Mouse (Mus musculus): ENCODE data around the gene Gipr. TPM values are rescaled to one million over a fixed set of nuclear protein-coding genes. Genes with fewer than 3 reads are reported as not detected.
A peak's percentile ranks its signal among the peaks of the same experiment; 100 is the strongest.

Gene Gipr
- polyA plus RNA-seq, 1 experiment from 2014 or later: 1.1 TPM

- ATAC-seq (ENCODE audit: low FRiP score): no peak
- Histone ChIP-seq H3K4me3 (replicated peaks) (no peak overlapping the region), H3K27me3 (no peaks in the 10 kb centered on the region), H3K4me1 (no peaks in the 10 kb centered on the region), H3K27ac (no peak overlapping the region), H3K36me3 (replicated peaks) (peaks cover 38% of the 10 kb centered on the region), H3K4me2 (no peak overlapping the region), H3K9ac (no peak overlapping the region), H3K9me3 (no peaks in the 10 kb centered on the region)
- 60% methylated on average over 15 of the region's 15 CpGs for WGBS
These were observed 36.3 kb upstream of the Gipr start for GRCm38 (mm10) chr7:19202065-19202850.

- Histone ChIP-seq H3K36me3 (replicated peaks) (peaks cover 44% of the 10 kb centered on the region), H3K9me3 (no peaks in the 10 kb centered on the region), H3K4me3 (replicated peaks) (no peak overlapping the region), H3K9ac (no peak overlapping the region), H3K4me1 (no peaks in the 10 kb centered on the region), H3K4me2 (no peak overlapping the region), H3K27me3 (no peaks in the 10 kb centered on the region), H3K27ac (no peak overlapping the region)
- ATAC-seq (ENCODE audit: low FRiP score): no peak; the same call in 1 of the 2 replicates
- 68% methylated on average over 15 of the region's 15 CpGs for WGBS
These were observed 35.7 kb upstream of the Gipr start for GRCm38 (mm10) chr7:19201660-19202059.

- Histone ChIP-seq H3K9ac (no peak overlapping the region), H3K27me3 (no peaks in the 10 kb centered on the region), H3K36me3 (replicated peaks) (peaks cover 51% of the 10 kb centered on the region), H3K9me3 (peaks cover 6% of the 10 kb centered on the region; the same call in 1 of the 2 replicates), H3K4me2 (no peak overlapping the region), H3K4me1 (no peaks in the 10 kb centered on the region), H3K4me3 (replicated peaks) (no peak overlapping the region), H3K27ac (no peak overlapping the region)
- ATAC-seq (ENCODE audit: low FRiP score): no peak
- whole genome bisulfite sequencing: 31% methylated on average over 2 of the region's 2 CpGs
These were observed 32.1 kb upstream of the Gipr start for GRCm38 (mm10) chr7:19197985-19198384.

GRCm38 (mm10) chr7:19196676-19197075, 30.7 kb upstream of the Gipr start:
- WGBS: 71% methylated on average over 6 of the region's 6 CpGs
- H3K36me3 ChIP-seq (replicated peaks): peaks cover 60% of the 10 kb centered on the region
- H3K27me3 ChIP-seq: no peaks in the 10 kb centered on the region
- no peak overlapping the region for H3K4me2 ChIP-seq
- peaks cover 6% of the 10 kb centered on the region; the same call in 1 of the 2 replicates for H3K9me3 ChIP-seq
- H3K4me3 ChIP-seq (replicated peaks): no peak overlapping the region
- ATAC-seq (ENCODE audit: low FRiP score): no peak
- no peaks in the 10 kb centered on the region for H3K4me1 ChIP-seq
- H3K27ac ChIP-seq: no peak overlapping the region
- no peak overlapping the region for H3K9ac ChIP-seq

- 97% methylated on average over 4 of the region's 4 CpGs for WGBS
These were observed 28.7 kb upstream of the Gipr start for GRCm38 (mm10) chr7:19194676-19195075.

GRCm38 (mm10) chr7:19184758-19185157, 18.8 kb upstream of the Gipr start:
- 55% methylated on average over 6 of the region's 6 CpGs for WGBS

More at GRCm38 (mm10) chr7:19194676-19195075, 28.7 kb upstream of the Gipr start:
- no peak overlapping the region for H3K4me2 ChIP-seq
- peaks cover 6% of the 10 kb centered on the region; the same call in 1 of the 2 replicates for H3K9me3 ChIP-seq
- H3K4me3 ChIP-seq (replicated peaks): no peak overlapping the region
- ATAC-seq (ENCODE audit: low FRiP score): no peak
- H3K27me3 ChIP-seq: no peaks in the 10 kb centered on the region
- H3K36me3 ChIP-seq (replicated peaks): peaks cover 68% of the 10 kb centered on the region
- H3K9ac ChIP-seq: no peak overlapping the region
- H3K4me1 ChIP-seq: no peaks in the 10 kb centered on the region
- no peak overlapping the region for H3K27ac ChIP-seq

GRCm38 (mm10) chr7:19184250-19184649, 18.3 kb upstream of the Gipr start:
- H3K27ac ChIP-seq: peak overlapping the region; percentile 85
- ATAC-seq (ENCODE audit: low FRiP score): peak; percentile 3; the same call in 1 of the 2 replicates
- H3K4me1 ChIP-seq: peaks cover 42% of the 10 kb centered on the region
- H3K4me3 ChIP-seq (replicated peaks): no peak overlapping the region
- H3K27me3 ChIP-seq: peaks cover 20% of the 10 kb centered on the region
- 77% methylated on average over 2 of the region's 2 CpGs for WGBS
- H3K9ac ChIP-seq: no peak overlapping the region
- peak overlapping the region; percentile 30; the same call in 1 of the 2 replicates for H3K4me2 ChIP-seq
- H3K9me3 ChIP-seq: no peaks in the 10 kb centered on the region
- peaks cover 22% of the 10 kb centered on the region for H3K36me3 ChIP-seq (replicated peaks)

More at GRCm38 (mm10) chr7:19184758-19185157, 18.8 kb upstream of the Gipr start:
- Histone ChIP-seq H3K4me2 (peak overlapping the region; percentile 30), H3K4me1 (peaks cover 37% of the 10 kb centered on the region), H3K27me3 (peaks cover 14% of the 10 kb centered on the region), H3K36me3 (replicated peaks) (peaks cover 23% of the 10 kb centered on the region), H3K27ac (peak overlapping the region; percentile 85), H3K4me3 (replicated peaks) (peak overlapping the region; percentile 8; the same call in 1 of the 2 replicates), H3K9me3 (no peaks in the 10 kb centered on the region), H3K9ac (no peak overlapping the region)
- peak; percentile 70 for ATAC-seq (ENCODE audit: low FRiP score)

GRCm38 (mm10) chr7:19180862-19181429, 15.0 kb upstream of the Gipr start:
- under 1% methylated on average over 26 of the region's 27 CpGs for WGBS
- H3K9ac ChIP-seq: peak overlapping the region; percentile 59
- peaks cover 68% of the 10 kb centered on the region for H3K4me1 ChIP-seq
- H3K27ac ChIP-seq: no peak overlapping the region
- H3K4me3 ChIP-seq (replicated peaks): peak overlapping the region; percentile 47
- peak overlapping the region; percentile 67 for H3K4me2 ChIP-seq
- no peak for ATAC-seq (ENCODE audit: low FRiP score)
- H3K36me3 ChIP-seq (replicated peaks): peaks cover 6% of the 10 kb centered on the region; the same call in 1 of the 2 replicates
- H3K27me3 ChIP-seq: peaks cover 53% of the 10 kb centered on the region
- H3K9me3 ChIP-seq: no peaks in the 10 kb centered on the region

- H3K36me3 ChIP-seq (replicated peaks): 0 out of 2 replicates have a peak, but pooled peaks cover 4% of the 10 kb centered on the region
- H3K4me3 ChIP-seq (replicated peaks): peak overlapping the region; percentile 30; the same call in 1 of the 2 replicates
- 44% methylated on average over 6 of the region's 6 CpGs for WGBS
- H3K4me1 ChIP-seq: peaks cover 65% of the 10 kb centered on the region
- no peak for ATAC-seq (ENCODE audit: low FRiP score)
- peaks cover 60% of the 10 kb centered on the region for H3K27me3 ChIP-seq
- H3K9ac ChIP-seq: no peak overlapping the region
- H3K27ac ChIP-seq: no peak overlapping the region
- no peaks in the 10 kb centered on the region for H3K9me3 ChIP-seq
- H3K4me2 ChIP-seq: no peak overlapping the region
These were observed 14.0 kb upstream of the Gipr start for GRCm38 (mm10) chr7:19179936-19180335.

GRCm38 (mm10) chr7:19179173-19179572, 13.2 kb upstream of the Gipr start:
- peak overlapping the region; percentile 49 for H3K4me2 ChIP-seq
- no peaks in the 10 kb centered on the region for H3K9me3 ChIP-seq
- under 1% methylated on average over 32 of the region's 32 CpGs for WGBS
- H3K9ac ChIP-seq: peak overlapping the region; percentile 5
- H3K27ac ChIP-seq: no peak overlapping the region
- 0 out of 2 replicates have a peak, but pooled peaks cover 4% of the 10 kb centered on the region for H3K36me3 ChIP-seq (replicated peaks)
- H3K4me1 ChIP-seq: peaks cover 57% of the 10 kb centered on the region
- H3K27me3 ChIP-seq: peaks cover 64% of the 10 kb centered on the region
- H3K4me3 ChIP-seq (replicated peaks): peak overlapping the region; percentile 30
- no peak for ATAC-seq (ENCODE audit: low FRiP score)

- Histone ChIP-seq H3K9ac (0 out of 2 replicates have a peak overlapping the region, but pooled peaks have one; percentile 5), H3K27me3 (peaks cover 66% of the 10 kb centered on the region), H3K4me2 (peak overlapping the region; percentile 49), H3K9me3 (no peaks in the 10 kb centered on the region), H3K4me1 (peaks cover 55% of the 10 kb centered on the region), H3K4me3 (replicated peaks) (peak overlapping the region; percentile 30), H3K36me3 (replicated peaks) (0 out of 2 replicates have a peak, but pooled peaks cover 2% of the 10 kb centered on the region), H3K27ac (no peak overlapping the region)
- WGBS: 7% methylated on average over 27 of the region's 27 CpGs
- ATAC-seq (ENCODE audit: low FRiP score): no peak
These were observed 12.6 kb upstream of the Gipr start for GRCm38 (mm10) chr7:19178443-19179092.

- H3K9ac ChIP-seq: no peak overlapping the region
- H3K9me3 ChIP-seq: no peaks in the 10 kb centered on the region
- H3K27me3 ChIP-seq: peaks cover 69% of the 10 kb centered on the region
- no peak overlapping the region for H3K27ac ChIP-seq
- H3K36me3 ChIP-seq (replicated peaks): no peaks in the 10 kb centered on the region
- ATAC-seq (ENCODE audit: low FRiP score): no peak
- WGBS: 6% methylated on average over 18 of the region's 18 CpGs
- peak overlapping the region; percentile 15 for H3K4me3 ChIP-seq (replicated peaks)
- H3K4me1 ChIP-seq: peaks cover 55% of the 10 kb centered on the region
- H3K4me2 ChIP-seq: peak overlapping the region; percentile 49
These were observed 12.1 kb upstream of the Gipr start for GRCm38 (mm10) chr7:19178035-19178434.
